Mouse (Mus musculus): ENCODE results near the gene Aldh3b2. TPM values are rescaled to one million over a fixed set of nuclear protein-coding genes. Genes with fewer than 3 reads are reported as not detected.

Gene Aldh3b2
- polyA plus RNA-seq, 1 experiment, result not detected

DNA sequence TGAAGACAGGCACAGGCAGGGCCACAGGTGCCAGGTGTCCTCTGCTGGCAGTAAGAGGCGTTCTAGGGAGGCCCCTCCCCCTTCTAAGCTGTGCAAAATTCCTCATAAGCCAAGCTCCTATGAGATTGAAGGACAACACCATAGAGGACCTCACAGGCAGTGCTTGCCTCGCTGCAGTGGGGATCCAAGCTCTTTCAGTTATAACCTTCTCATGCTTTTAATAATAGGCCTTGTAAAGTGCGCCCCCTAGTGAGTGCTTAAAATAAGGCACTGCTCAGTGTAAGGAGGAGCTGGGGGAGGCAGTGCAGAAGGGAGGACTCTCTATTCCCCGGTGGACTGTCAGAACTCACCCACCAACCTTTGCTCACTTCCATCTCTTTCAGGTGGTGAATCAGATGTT lies 8.2 kb downstream of the Aldh3b2 start:
- Histone ChIP-seq H3K36me3 (replicated peaks; ENCODE audit: low read length) (no peaks in the 10 kb centered on the region), H3K4me3 (replicated peaks) (peak overlapping the region; percentile 11), H3K4me1 (peaks cover 39% of the 10 kb centered on the region), H3K27me3 (replicated peaks) (peaks cover 46% of the 10 kb centered on the region), H3K9me3 (no peaks in the 10 kb centered on the region)
- TF ChIP-seq FLI1 (IDR thresholded peaks at IDR 0.05; ENCODE audit: low read length) (no peak), GATA1 (IDR thresholded peaks at IDR 0.05; ENCODE audit: borderline replicate concordance, low read length) (no peak)

GRCm38 (mm10) chr19:3980917-3981316 lies 8.8 kb downstream of the Aldh3b2 start:
- TF ChIP-seq GATA1 (IDR thresholded peaks at IDR 0.05; ENCODE audit: borderline replicate concordance, low read length) (no peak), FLI1 (IDR thresholded peaks at IDR 0.05; ENCODE audit: low read length) (no peak)
- Histone ChIP-seq H3K9me3 (no peaks in the 10 kb centered on the region), H3K4me3 (replicated peaks) (no peak overlapping the region), H3K36me3 (replicated peaks; ENCODE audit: low read length) (no peaks in the 10 kb centered on the region), H3K4me1 (peaks cover 45% of the 10 kb centered on the region), H3K27me3 (replicated peaks) (peaks cover 42% of the 10 kb centered on the region)

DNA sequence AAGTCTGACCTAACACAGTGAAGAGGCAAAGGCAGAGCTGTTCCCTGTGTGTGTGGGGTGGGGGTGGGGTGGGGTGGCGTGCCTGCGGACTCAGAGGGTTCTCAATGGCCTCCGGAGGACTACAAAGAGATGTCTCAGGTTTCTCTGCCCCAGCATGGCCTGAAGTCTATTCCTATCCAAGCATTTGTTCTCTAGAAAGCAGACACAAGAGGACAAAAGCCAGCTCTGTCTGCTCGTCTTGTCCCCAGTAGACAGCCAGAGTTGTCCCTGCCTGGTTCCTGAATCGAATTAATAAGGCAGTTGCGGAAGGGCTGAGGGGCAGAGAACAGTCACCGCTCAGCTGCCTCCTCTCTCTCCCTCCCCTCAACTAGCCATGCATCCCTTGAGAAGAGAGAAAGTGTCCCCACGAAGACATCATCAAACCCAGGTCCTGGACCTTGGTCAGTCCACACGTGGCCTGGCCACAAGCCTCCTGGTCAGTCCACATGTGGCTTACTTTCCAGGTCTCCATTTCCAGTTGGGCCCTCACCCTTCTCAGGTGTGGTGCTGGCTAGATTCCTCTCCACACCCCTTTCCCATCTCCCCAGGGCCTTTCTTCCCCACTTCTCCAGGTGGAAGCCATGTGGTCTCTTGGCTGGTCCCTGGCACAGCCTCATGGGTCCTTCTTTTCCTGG lies 11.5 kb downstream of the Aldh3b2 start:
- H3K4me3 ChIP-seq (replicated peaks), result no peak overlapping the region
- H3K27me3 ChIP-seq (replicated peaks), result peaks cover 30% of the 10 kb centered on the region
- peaks cover 61% of the 10 kb centered on the region for H3K4me1 ChIP-seq
- peaks cover 3% of the 10 kb centered on the region for H3K9me3 ChIP-seq
- TF ChIP-seq GATA1 (IDR thresholded peaks at IDR 0.05; ENCODE audit: borderline replicate concordance, low read length), result no peak
- TF ChIP-seq FLI1 (IDR thresholded peaks at IDR 0.05; ENCODE audit: low read length), result no peak
- no peaks in the 10 kb centered on the region for H3K36me3 ChIP-seq (replicated peaks; ENCODE audit: low read length)

DNA sequence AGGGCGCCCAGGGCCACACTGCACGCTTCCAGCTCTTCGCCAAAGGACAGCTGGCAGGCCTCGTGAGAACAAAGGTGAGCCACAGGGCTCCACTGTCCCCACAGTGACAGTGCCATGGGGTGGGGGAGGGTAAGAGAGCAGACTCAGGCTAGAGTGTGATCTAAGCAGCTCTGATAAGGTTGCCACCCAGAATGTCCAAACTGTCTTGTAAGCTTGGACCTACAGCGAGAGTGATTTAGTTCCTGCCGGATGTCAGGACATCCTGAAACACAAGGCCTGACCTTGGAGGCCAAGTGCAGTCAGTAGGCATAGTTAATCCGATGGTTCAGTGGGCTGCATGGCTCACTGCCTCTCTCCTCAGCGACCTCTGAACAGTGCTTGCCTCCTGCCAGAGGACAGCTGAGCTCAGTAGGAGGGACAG lies 13.1 kb downstream of the Aldh3b2 start:
- TF ChIP-seq FLI1 (IDR thresholded peaks at IDR 0.05; ENCODE audit: low read length), result no peak
- TF ChIP-seq GATA1 (IDR thresholded peaks at IDR 0.05; ENCODE audit: borderline replicate concordance, low read length), result no peak

DNA sequence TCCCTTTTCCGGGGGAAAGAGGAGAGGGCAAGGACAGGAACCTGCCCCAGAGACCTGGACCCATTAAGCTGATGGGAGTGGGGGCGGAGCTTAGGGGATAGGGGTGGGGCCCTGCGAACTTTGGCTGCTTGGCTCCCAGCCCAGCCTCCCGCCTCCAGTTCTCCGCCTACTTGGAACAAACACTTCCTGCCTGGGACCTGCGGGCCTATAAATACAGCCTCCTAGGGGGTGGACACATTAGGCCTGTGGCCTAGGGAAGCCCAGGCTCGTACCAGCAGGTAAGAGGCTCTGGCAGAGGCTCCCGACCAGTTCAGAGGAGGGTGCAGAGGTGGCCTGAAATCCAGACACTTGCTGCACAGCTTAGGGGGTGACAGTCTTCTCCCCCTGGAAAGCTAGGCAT lies 14.2 kb downstream of the Aldh3b2 start, which contains the start of gene Acy3:
Gene Acy3 (plus strand): TSS at position 237 of the 400 bp plus-strand sequence.
- Histone ChIP-seq H3K4me1 (peaks cover 48% of the 10 kb centered on the region), H3K9me3 (peaks cover 6% of the 10 kb centered on the region), H3K36me3 (replicated peaks; ENCODE audit: low read length) (no peaks in the 10 kb centered on the region), H3K27me3 (replicated peaks) (peaks cover 28% of the 10 kb centered on the region), H3K4me3 (replicated peaks) (peak within 1 kb of the TSS; percentile 62)
- TF ChIP-seq FLI1 (IDR thresholded peaks at IDR 0.05; ENCODE audit: low read length) (no peak), GATA1 (IDR thresholded peaks at IDR 0.05; ENCODE audit: borderline replicate concordance, low read length) (no peak)

More for the DNA sequence above, 13.1 kb downstream of the Aldh3b2 start:
- Histone ChIP-seq H3K27me3 (replicated peaks) (peaks cover 27% of the 10 kb centered on the region), H3K4me3 (replicated peaks) (peak overlapping the region; percentile 62), H3K9me3 (peaks cover 6% of the 10 kb centered on the region), H3K4me1 (peaks cover 55% of the 10 kb centered on the region), H3K36me3 (replicated peaks; ENCODE audit: low read length) (no peaks in the 10 kb centered on the region)

- peaks cover 6% of the 10 kb centered on the region for H3K9me3 ChIP-seq
- H3K27me3 ChIP-seq (replicated peaks), result peaks cover 39% of the 10 kb centered on the region
- TF ChIP-seq FLI1 (IDR thresholded peaks at IDR 0.05; ENCODE audit: low read length) (no peak), GATA1 (IDR thresholded peaks at IDR 0.05; ENCODE audit: borderline replicate concordance, low read length) (no peak)
- no peaks in the 10 kb centered on the region for H3K36me3 ChIP-seq (replicated peaks; ENCODE audit: low read length)
- H3K4me3 ChIP-seq (replicated peaks), result no peak overlapping the region
- peaks cover 48% of the 10 kb centered on the region for H3K4me1 ChIP-seq
Measured at GRCm38 (mm10) chr19:3988066-3988465, 15.9 kb downstream of the Aldh3b2 start.

- peaks cover 6% of the 10 kb centered on the region for H3K9me3 ChIP-seq
- peaks cover 46% of the 10 kb centered on the region for H3K4me1 ChIP-seq
- H3K36me3 ChIP-seq (replicated peaks; ENCODE audit: low read length), result no peaks in the 10 kb centered on the region
- H3K4me3 ChIP-seq (replicated peaks), result no peak overlapping the region
- no peak for TF ChIP-seq FLI1 (IDR thresholded peaks at IDR 0.05; ENCODE audit: low read length)
- no peak for TF ChIP-seq GATA1 (IDR thresholded peaks at IDR 0.05; ENCODE audit: borderline replicate concordance, low read length)
- peaks cover 38% of the 10 kb centered on the region for H3K27me3 ChIP-seq (replicated peaks)
Measured at GRCm38 (mm10) chr19:3988750-3989149, 16.6 kb downstream of the Aldh3b2 start.

DNA sequence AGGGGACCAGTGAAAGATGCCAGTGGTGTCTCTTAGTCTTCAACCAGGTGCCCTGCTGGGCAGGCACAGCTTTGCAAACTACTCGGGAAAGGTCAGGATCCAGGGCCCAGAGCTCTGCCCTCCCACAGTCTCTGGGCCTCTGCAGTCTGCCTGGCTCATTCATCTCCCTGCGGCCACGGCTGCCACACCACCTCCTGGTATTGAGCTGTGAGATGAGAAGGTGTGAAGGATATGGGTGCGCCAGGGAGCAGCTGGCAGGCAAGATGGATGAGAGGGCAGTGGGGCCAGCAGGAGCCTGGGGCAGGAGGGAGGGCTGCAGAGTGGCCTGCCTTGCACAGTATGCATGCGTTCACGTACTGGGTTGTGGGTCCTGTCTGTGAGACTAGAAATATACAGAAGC lies 18.7 kb downstream of the Aldh3b2 start:
- Histone ChIP-seq H3K36me3 (replicated peaks; ENCODE audit: low read length) (no peaks in the 10 kb centered on the region), H3K4me3 (replicated peaks) (no peak overlapping the region), H3K27me3 (replicated peaks) (peaks cover 41% of the 10 kb centered on the region), H3K4me1 (peaks cover 28% of the 10 kb centered on the region), H3K9me3 (peaks cover 6% of the 10 kb centered on the region)
- TF ChIP-seq FLI1 (IDR thresholded peaks at IDR 0.05; ENCODE audit: low read length), result no peak
- TF ChIP-seq GATA1 (IDR thresholded peaks at IDR 0.05; ENCODE audit: borderline replicate concordance, low read length), result no peak

DNA sequence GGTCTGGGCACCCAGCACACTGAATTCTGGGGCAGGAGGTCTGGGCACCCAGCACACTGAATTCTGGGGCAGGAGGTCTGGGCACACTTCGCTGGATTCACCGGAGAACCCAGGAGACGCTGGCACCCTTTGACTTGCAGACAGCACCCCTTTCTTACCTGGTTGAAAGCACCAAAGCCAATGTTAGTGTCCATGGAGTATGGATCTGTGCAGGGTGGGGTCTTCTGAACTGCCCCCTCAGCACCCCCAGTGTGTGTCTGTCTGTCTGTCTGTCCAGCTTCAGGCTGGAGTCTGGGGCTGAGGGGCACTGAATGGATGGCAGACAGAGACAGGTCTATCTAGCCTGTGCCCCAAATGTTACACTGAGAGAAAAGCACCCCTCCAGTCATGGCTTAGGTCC lies 19.4 kb downstream of the Aldh3b2 start:
- H3K36me3 ChIP-seq (replicated peaks; ENCODE audit: low read length), result no peaks in the 10 kb centered on the region
- peaks cover 49% of the 10 kb centered on the region for H3K27me3 ChIP-seq (replicated peaks)
- TF ChIP-seq GATA1 (IDR thresholded peaks at IDR 0.05; ENCODE audit: borderline replicate concordance, low read length), result no peak
- no peak for TF ChIP-seq FLI1 (IDR thresholded peaks at IDR 0.05; ENCODE audit: low read length)
- peaks cover 6% of the 10 kb centered on the region for H3K9me3 ChIP-seq
- peaks cover 28% of the 10 kb centered on the region for H3K4me1 ChIP-seq
- H3K4me3 ChIP-seq (replicated peaks), result no peak overlapping the region

DNA sequence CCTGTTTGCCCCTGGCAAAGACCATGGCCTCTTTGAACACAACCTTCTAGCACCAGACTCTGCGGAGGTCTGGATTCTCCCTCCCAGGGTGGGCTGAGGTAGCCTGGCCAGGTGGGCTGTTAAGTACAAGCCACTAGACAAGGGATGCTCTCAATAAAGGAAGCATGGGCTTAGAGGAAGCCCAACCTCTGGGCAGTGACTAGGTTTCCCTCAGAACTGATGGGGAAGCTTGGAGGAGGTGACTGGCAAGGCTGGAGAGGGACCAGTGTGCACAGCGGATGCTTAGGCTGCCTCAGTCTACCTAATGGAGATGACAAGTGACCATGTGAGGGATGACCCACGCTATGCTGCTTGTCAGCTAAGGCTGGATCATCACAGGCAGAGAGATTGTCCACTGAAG lies 19.8 kb downstream of the Aldh3b2 start:
- H3K27me3 ChIP-seq (replicated peaks), result peaks cover 51% of the 10 kb centered on the region
- peaks cover 6% of the 10 kb centered on the region for H3K9me3 ChIP-seq
- TF ChIP-seq GATA1 (IDR thresholded peaks at IDR 0.05; ENCODE audit: borderline replicate concordance, low read length) (no peak), FLI1 (IDR thresholded peaks at IDR 0.05; ENCODE audit: low read length) (no peak)
- H3K4me1 ChIP-seq, result peaks cover 28% of the 10 kb centered on the region
- H3K4me3 ChIP-seq (replicated peaks), result no peak overlapping the region
- no peaks in the 10 kb centered on the region for H3K36me3 ChIP-seq (replicated peaks; ENCODE audit: low read length)
